Mouse (Mus musculus): ENCODE measurements at regions not wholly inside any gene's neighbourhood (a gene's known extent, or its start where the extent isn't known, plus 50 kb on each side); places are given as distances from the start of the nearest gene placed in this dataset.

DNA sequence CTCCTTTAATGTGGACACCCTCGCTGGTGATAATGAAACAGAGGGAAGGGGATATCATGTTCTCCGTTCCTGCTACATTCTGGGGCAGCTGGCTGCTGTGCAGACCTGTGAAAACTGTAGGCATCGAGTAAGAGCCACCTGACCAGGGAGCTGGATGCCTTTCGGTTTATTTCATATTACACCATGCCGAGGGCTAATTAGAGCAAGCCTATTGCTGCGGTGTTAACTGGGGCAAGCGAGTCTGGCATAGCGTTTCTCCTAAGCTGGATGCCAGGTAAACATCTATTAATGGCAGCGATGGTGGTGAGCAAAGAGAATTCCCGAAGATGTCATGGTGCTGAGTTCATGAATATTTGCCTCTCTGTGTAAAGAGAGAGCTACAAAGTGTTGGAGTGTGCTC is 215.8 kb upstream of the Auts2 start:
- no peak for DNase-seq

DNA sequence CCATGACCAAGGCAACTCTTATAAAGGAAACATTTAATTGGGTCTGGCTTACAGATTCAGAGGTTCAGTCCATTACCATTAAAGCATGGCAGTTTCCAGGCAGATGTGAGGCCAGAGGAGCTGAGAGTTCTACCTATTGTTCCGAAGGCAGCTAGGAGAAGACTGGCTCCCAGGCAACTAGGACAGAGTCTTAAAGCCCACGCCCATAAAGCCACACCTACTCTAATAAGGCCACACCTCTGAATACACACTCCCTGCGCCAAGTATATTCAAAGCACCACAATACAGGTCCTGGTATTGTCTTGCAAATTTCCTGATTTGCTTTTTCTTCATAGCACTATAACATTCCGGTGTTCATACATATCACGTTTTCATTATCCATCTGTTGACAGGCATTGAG is 194.8 kb upstream of the Auts2 start:
- DNase-seq: no peak

DNA sequence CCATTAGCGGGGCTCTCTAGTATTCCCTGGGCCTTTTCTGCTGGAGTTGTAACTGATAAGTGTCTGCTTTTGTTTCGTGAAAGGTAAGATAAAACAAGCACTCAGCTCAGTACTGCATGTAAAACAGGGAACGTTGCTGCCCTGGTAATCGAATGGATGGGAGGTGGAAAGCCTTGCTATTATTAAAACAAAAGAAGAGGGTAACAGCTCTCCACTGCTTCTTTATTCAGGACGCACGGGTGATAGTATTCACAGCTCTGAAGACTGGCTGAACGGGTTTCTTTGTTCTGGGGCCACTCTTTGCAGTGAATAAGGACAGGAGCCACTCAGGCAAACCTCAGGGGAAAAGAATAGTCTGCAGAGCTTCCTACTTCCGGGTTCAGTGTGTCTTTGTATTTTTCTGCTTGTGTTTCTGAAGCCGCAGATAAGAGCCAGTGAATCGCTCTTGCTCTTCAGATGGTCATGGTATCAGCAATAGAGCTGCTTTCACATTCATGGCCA is 185.6 kb upstream of the Auts2 start:
- no peak for DNase-seq

DNA sequence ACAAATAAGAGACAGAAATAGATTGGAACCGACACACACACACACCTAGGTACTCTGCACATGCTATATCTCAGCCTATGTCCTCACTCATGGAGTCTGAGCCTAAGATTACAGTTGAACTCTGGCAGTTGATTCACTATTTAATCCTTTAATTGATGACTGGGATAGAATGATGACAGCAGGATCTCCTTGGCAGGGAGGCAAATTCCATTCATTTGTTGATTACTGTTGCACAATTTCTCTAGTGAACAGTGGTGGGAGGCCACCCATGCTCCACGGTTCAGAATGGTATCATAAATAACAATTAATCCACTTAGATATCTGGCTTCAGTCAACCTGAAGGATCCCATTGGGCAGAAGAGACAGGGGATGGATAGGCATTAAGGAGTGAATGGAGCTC is 181.3 kb upstream of the Auts2 start:
- DNase-seq: no peak

DNA sequence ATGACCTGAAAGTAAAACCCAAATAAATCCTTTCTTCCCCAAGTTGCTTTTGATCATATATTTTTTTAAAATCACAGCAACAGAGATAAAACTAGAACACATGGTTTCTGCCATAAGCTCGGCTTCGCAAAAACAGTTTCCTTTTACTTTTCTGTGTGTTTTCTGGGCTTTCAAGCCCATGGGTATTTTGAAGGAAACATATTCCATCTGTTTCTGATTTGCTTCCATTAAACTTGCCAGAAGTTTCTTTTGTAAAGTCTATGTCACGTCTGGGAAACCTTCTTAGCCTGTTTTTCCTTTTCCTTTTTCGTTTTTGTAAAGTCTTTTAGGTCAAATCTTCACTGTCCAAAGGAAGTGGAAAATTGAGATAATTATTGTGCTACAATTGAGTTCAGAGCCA is 167.2 kb upstream of the Auts2 start:
- no peak for DNase-seq

DNA sequence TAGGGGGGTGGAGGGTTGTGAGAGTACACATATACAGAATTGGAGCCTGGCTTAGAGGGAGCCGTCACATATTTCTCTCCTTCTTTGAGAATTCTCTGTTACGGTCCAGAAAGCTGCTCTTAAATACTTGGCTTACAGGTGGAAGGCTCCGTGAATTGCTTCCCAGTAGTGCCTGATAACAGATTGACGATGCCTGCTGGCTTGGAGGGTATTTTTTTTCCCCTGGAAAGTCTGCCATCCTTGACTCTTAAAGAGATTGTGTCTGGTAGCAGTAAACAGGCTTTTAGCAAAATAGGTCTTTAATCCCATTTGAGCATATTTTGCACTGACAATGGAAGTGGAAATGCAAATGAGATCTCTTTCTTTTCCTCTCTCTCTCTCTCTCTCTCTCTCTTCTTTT is 164.4 kb upstream of the Auts2 start:
- no peak for DNase-seq

DNA sequence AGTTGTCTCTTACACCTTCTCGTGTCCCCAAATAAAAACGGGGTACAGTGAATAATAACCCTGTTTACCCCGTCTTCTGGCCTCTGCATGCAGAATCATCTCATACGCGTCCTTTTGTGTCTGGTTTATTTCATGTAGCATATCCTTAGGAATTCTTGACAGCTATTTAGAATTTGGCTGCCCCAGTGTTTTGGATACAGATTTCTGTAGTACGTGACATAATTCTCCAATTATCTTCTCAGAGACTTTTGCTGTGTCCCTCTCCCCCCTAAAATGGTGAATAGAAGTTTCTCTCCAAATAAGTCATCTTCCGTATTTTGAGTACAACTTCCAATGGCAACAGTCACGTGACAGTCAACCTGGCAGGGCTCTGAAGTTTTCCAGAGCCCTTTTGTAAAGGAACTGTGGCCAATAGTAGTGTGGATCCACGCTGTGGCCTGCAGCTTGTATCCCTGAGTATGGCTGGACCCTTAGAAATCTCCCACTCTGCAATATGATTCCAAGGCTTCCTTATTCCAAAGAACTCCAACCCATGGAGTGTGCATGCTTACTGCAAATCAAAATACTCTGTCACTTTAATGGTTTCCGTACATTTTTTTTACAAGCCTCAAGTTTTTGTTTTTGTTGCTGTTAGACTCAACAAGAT is 160.4 kb upstream of the Auts2 start:
- DNase-seq: no peak

DNA sequence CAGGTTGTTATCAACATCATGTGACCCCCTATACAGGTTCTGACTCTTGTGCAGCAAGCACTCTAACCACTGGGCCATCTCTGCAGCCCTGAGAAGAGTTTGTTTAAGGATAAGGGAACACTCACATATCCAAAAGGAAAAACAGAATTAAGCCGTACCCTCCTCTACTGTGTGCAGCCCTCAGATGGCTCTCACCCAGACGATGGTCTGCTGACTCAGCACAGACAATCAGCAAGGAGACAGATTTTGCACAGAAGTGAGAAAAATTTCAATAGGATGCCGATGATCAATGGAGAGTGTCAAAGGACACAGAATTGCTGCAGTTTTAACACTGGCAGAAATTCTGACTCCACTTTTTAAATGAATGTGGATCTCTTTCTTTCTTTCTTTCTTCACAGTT is 159.4 kb upstream of the Auts2 start:
- DNase-seq: no peak

DNA sequence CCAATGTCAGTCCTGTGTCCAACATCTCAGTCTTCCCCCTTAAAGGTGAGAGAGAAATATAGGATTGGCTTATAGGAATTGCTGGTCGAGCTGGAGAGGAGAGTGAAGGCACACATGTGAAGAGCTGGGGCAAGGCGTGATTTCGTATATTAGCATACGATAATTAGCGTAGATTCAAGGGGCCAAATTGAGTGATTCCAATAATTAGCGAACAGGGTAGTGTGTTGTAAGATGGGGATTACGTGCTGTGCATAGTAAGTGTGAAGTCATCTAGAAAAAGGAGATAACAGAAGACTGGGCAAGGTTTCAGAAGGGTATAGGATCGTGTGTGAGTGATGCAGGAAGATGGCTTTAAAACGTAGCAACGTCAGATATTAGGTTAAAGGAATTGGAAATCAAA is 147.6 kb upstream of the Auts2 start:
- DNase-seq: no peak

DNA sequence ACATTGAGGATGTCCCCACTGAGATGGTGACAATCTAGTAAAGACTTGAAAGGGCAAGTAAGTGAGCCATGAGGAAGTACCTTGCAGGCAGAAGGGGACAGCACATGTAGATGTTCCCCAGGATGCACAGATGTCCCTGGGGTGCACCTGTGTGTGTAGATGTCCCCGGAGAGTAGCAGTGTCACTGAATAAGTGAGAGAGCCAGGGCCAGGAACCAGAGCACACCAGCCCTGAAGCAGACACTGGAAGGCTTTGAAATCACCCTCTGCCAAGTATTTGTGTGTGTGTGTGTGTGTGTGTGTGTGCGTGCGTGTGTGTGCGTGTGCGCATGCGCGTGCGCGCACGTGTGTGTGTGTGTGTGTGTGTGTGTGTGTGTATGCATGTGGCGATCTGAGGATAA is 132.1 kb upstream of the Auts2 start:
- no peak for DNase-seq

DNA sequence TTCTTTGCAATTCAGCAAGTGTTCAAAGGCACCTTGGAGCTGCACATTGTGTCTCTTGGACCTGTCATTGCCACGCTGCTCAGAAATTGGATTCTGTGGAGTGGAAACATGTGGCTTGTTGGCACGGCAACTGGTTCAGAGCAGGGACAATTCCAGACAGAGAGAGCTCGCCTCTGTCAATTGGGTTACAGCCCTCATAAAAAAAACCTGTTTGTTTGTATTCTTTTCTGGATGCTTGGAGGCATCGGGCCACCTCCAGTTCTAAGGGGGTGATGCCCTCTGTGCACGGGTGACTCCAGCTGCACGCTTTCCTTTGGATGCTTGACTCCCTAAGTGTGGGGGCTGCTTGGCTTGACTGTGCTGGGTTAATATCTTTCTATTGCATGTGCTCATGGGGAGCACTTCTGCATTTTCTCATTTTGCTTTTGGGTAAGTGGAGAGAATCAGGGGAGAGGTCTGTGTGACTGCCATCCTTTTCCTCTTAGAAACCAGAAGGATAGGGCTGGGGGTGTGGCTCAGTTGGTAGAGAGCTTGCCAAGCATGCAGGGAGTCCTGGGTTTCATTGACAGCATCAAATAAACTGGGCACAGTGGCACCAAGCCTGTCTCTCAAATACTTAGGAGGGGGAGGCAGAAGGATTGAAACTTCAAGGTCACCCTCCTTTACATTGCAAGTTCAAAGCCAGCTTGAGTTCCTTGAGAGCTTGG is 130.6 kb upstream of the Auts2 start:
- no peak for DNase-seq

DNA sequence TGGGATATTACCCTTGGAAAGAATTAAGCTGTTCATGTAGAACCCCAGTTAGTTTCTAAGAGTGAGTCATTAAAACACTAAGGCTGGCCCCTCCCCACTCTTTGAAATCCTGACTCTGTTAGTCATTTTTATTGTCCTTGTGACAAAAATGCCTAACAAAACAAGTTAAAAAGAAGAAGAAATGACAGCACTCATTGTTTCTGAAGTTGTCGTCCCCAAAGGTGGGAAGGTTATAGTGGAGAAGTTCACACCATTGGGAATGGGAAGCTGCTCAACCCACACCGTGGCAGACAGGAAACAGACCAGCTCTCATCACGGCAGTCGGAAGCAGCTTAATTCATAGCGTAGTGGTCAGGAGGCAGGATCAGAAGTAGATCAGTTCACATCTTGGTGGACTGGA is 128.4 kb upstream of the Auts2 start:
- no peak for DNase-seq

DNA sequence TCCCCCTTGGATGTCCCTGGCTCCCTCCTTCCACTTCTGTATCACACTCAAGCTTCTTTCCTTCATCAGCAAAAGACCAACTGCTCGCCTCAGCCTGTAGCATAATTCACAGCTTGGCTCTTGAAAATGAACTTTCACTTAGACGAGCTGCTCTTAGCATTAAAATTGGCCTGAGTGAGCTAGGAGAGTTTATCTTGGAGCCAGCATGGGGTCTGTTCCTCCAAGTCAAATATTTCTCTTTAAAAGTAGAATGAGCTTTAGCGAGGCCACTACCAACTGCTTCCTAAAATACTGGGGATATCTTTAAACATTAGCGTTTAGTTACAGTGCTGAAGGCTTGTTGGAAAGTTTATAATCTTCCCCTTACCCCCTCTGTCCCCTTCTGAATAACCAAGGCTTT is 124.2 kb upstream of the Auts2 start:
- DNase-seq: no peak

DNA sequence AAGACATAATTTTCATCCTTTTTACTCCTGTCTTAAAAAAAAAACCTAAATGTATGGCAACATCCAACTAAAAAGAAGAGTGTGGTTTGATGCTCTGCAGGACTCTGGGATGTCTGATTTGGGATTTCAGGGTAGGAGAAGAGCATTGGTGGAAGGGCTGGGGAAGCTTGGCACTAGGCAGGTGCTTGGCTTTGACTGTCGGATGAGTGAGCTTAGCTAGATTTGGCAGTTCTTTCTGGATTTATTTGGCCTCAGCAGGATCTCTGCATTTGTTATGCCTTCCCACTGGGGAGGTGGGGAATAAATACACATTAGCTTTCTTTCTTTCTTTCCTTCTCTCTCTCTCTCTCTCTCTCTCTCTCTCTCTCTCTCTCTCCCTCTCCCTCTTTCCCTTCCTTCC is 118.1 kb upstream of the Auts2 start:
- no peak for DNase-seq

DNA sequence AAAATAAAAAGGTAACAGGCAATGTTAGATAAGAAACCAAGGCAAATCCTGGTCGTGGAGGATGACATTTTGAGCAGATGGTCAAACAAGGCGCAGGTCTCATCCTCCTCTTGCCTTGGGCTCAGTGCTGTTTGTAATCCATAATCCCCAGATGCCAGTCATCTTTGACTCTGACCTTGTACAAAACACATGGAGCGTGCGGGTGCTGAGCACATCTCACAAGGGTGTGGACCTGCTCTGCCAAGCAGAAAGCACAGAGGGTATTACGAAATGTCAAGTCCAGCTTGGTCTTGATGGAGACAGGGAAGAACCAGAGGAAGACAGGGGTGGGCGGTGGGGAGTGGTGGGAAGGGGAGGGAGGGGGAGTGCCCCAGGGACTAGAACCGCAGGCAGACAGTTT is 116.9 kb upstream of the Auts2 start:
- no peak for DNase-seq

DNA sequence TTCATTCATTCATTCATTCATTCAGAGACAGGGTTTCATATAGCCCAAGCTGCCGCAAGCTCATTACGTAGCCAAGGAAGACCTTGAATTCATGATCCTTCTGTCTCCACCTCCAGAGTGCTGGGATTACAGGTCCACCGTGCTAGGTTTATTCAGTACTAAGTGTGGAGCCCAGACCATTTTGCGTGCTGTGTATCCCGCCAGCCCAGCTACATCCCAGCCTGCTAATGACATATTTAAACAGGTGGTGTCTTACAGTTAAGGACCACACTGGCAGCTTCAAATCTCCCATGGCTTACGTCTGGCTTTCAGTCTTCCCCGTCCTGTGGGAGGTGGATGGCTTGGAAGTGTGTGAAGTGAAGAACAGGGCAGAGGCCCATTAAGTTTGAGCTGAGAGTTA is 111.2 kb upstream of the Auts2 start:
- DNase-seq: no peak

DNA sequence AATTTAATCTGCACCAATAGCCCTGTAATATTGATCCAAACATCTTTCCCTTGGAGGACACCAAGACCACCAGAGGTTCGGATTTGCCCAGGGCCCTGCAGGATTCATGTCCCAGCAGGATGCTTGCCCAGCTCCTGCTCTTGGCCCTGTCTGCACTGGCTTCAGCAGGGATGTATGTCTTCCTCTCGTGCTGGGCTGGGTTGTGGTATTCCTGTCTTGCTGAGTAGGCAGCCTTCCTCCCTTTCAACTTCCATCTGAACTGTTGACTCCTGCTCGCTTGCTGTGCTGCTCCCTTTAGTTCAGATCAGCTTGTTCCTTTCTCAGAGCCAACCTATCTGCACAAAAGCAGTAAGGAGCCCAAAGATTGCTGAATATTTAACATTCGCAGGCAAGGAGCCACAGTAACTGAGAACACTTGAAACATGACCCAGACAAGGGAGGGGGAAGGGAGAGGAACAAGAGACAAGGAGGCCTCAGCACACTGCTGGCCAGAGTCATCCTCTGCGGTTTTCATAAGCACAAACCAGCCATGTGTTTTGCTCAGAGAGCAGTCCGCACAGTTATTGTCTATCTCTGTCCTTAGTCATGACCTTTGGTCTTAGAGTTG is 110.7 kb upstream of the Auts2 start:
- no peak for DNase-seq

DNA sequence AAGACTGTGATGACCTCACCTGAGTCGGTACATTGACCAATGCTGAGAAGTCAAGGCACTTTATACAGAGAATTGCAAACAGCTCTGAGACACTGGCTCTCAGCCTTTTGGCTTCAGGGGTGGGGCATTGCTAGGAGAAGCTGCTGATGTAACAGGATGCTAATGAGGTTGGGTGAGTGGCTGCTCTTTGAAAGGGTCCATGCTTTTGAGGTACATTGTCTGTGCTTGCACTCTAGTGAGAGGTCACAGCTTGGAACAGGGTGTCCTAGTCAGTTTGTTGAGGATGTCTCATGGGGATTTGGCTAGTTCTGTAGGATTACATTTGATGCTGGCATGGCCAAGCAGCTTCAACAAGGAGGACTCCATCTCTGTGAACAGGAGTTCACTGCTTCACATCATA is 109.1 kb upstream of the Auts2 start:
- no peak for DNase-seq

DNA sequence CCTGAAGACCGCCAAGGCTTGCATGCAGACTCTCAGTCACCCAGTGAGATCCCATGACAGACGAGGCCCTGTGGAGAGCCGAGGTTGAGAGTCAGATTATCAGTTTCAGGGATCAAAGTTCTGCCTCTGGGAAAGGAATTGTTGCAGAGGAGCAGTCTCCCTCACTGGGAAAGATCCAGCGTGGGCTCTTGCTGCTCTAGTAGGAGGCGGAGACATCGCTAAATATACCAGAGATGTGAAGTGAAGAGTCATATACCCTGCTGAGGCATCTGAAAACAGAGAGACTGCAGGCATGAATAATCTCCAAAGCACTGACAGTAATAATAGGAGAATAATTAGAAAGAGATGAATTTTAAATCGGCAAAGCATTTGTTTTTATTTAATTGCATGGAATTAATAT is 106.6 kb upstream of the Auts2 start:
- DNase-seq: no peak

DNA sequence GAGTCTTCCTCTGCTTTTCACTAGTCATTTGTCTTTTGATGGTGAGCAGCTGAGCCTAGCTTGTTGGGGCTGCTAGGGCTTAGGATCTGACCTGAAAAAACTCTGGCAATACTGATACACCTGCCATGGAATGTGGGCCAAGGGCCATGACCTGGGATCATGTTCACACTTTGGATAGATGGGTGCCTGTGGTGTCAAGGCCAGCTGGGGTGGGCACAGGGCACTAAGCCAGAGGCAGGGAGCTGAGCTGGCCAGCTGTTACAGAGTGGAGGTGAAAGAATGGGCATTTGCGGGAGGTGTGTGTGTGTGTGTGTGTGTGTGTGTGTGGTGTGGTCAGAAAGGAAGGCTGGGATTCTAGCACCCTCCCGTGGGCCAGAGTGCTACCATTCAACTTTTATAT is 105.6 kb upstream of the Auts2 start:
- no peak for DNase-seq

DNA sequence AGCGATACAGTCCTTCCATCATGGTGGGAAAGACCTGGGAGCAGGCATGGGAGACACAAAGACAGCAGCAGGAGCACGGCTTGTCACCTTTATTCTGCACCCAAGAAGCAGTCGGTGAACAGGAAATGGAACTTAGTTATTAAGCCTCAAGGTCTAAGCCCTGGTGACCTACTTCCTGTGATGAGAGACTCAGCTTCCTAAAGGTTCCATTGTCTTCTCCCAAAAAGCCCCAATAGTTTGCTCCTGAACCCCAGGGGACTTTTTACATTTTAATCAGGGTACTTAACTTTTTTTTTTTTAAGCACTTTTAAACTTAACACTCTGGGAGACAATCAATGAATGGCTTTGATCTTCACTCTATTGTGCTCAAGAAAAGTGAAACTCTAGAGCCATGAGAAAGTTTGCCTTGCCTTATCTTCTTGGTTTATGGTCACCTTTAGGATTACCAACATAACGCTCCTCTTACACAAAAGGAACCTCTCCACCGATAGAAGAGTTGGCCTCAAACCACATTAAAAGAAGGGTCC is 101.6 kb upstream of the Auts2 start:
- DNase-seq: no peak

DNA sequence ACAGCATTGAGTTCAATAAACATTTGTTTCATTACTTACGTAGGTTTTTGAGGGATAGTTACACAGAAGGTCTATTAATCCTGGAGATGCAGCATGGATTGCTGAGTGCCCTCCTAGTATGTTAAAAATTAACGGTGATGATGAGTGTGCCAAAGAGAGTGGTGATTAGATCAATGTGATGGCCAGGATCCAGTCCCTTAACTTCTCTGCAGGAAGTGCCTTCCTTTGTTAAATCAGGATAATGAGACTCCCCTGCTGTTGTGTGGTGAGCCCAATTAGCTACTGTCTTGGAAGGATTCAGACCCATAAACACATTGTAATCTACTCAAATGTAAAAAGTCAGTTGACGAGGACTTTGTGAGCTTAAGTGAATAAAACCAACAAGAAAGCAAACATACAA is 100.1 kb upstream of the Auts2 start:
- DNase-seq: no peak

DNA sequence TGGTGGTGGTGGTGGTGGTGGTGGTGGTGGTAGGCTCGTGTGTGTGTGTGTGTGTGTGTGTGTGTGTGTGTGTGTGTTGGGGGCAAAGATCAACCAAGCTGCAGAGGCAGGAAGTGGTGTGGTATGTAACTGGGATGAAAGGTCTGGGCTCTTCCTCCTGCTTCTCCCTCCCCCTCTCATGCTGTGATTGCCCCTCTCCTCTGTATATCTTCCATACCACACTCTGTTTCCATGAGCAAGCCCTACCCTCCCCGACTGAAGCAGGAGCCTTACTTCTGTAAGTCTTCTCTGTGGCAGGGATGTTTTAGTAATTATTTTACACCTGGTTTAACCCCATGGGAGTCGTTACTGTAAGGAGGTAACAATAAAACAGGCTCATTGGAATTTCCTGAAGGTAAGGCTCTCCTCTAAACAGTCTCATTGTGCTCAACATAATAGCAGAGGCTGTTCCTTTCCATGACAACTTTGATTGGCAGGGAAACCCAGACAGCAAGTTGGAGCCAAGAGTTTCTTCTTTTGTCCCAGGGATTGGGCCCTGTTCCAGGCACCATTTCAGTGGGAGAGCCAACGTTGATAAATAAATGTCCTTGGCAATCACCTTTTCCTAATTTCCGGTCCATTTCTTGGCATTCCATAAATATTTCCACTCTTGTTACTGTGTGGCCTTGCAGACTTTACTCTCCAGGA is 90.2 kb upstream of the Auts2 start:
- DNase-seq: peak; percentile 23

DNA sequence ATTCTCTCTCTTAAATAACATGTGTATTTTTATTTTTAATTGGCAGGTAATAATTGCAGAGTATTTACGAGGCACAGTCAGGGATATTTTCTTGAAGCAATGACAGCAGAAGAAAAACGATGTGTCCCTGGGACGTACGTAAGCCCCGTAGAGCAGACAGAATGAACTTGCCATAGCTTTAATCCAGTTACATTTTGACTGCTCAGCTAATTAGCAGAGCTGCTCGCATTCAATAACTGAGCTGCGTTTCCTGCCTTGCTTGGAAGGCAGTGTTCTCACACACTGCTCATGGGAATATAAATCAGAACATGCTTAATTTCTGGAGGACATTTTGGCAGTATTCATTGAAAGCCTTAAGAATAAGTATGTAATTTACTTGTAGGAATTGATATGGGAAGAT is 78.6 kb upstream of the Auts2 start:
- DNase-seq: no peak

All from right cerebral cortex, postnatal 4 days (tissue).